Mouse (Mus musculus): ENCODE measurements at regions not wholly inside any gene's neighbourhood (a gene's known extent, or its start where the extent isn't known, plus 50 kb on each side); places are given as distances from the start of the nearest gene placed in this dataset.

DNA sequence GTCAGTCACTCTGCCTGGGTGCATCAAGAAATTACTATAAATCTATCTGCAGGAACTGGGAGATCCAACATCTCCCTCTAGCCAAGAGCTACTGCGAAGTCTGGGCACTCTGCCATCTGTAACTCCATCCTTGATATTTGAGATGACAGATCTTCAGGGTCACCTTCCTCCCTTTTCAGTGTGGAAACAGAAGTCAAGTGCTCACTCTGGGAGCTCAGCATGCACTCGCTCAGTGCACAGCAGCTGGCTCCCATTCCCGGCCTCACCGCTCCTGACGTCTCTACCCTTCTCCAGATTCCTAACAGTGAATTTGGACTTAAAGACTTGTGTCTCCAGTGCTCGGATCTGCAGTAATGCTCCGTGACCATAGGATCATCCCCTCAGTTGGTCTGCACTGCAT, 400.3 kb downstream of the Fut8 start:
- no peaks in the 10 kb centered on the region for H3K36me3 ChIP-seq
- H3K4me1 ChIP-seq, result no peaks in the 10 kb centered on the region
- ATAC-seq (ENCODE audit: insufficient number of reproducible peaks, insufficient read depth, low FRiP score, low TSS enrichment), result peak; percentile 60; the same call in 1 of the 2 replicates
- H3K4me3 ChIP-seq, result no peak overlapping the region
- H3K9ac ChIP-seq, result no peak overlapping the region
- no peak overlapping the region for H3K27ac ChIP-seq
- H3K27me3 ChIP-seq, result peaks cover 3% of the 10 kb centered on the region; the same call in 1 of the 2 replicates
- H3K4me2 ChIP-seq (replicated peaks), result no peak overlapping the region
- WGBS, result 53% methylated on average over 7 of the region's 7 CpGs
- no peaks in the 10 kb centered on the region for H3K9me3 ChIP-seq

DNA sequence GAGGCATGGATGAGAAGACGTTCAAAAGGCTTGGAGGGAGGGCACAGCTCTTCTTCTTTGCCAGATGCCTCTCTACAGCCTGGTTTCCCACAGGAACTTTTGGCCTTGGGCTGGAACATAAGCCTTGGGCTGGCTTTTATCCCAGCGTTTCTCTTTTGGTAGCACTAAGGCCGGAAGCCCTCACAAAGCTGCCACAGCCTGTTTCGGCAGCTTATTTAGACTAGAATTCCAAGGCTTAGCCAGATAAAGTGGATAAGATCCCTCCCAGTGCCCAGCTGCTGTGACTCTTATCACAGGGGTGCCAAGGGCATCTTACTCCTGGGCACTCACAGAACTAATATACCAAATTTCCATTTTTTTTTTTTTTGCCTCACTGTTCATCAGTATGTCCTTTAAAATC, 404.4 kb downstream of the Fut8 start:
- H3K4me3 ChIP-seq, result no peak overlapping the region
- H3K9me3 ChIP-seq, result no peaks in the 10 kb centered on the region
- no peaks in the 10 kb centered on the region for H3K36me3 ChIP-seq
- ATAC-seq (ENCODE audit: insufficient number of reproducible peaks, insufficient read depth, low FRiP score, low TSS enrichment), result no peak
- H3K27me3 ChIP-seq, result peaks cover 3% of the 10 kb centered on the region; the same call in 1 of the 2 replicates
- H3K27ac ChIP-seq, result no peak overlapping the region
- no peak overlapping the region for H3K4me2 ChIP-seq (replicated peaks)
- WGBS, result 67% methylated on average over 4 of the region's 4 CpGs
- H3K4me1 ChIP-seq, result no peaks in the 10 kb centered on the region
- no peak overlapping the region for H3K9ac ChIP-seq

DNA sequence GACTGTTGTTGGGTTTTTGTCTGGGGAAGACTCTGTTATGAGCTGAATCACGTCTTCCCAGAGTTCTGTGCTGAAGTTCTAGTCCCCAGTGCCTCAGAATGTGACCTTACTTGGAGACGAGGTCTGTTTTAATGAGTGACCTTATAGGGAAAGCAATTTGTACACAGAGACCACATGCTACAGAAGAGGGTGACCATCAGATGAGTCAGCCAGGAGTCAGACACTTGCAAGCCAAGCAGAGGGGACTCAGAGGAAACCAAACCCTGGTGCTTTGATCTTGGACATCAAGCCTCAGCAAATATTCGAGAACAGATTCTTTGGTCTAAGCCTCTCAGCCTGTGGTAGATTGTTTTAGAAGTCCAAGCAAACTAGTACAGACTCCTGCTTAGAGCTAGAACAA, 409.9 kb downstream of the Fut8 start:
- Histone ChIP-seq H3K4me1 (no peaks in the 10 kb centered on the region), H3K27me3 (no peaks in the 10 kb centered on the region), H3K9me3 (no peaks in the 10 kb centered on the region), H3K27ac (no peak overlapping the region), H3K36me3 (no peaks in the 10 kb centered on the region), H3K4me2 (replicated peaks) (no peak overlapping the region), H3K9ac (no peak overlapping the region), H3K4me3 (no peak overlapping the region)
- no peak for ATAC-seq (ENCODE audit: insufficient number of reproducible peaks, insufficient read depth, low FRiP score, low TSS enrichment)
- WGBS, result 55% methylated on average over 3 of the region's 3 CpGs

- 77% methylated on average over 3 of the region's 3 CpGs for WGBS
Observed at GRCm38 (mm10) chr12:77654282-77654681, 416.4 kb downstream of the Fut8 start.

DNA sequence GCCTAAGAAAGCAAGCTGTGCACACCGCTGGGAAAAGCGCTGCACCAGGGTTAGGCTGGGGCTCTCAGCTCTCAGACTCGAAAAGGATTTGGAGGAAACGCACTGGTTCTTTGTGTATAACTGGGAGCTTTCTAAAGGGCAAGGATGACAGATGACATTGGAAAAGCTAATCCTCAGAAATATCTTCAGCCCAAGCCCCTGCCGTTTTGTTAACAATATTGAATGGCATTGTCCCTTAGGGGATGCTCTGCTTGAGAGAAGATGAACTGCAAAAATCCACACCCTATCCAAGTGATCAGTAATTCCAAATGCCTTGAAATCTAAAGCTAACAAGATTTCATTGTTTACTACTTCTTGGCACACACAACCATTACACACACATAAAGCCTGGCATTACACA, 419.1 kb downstream of the Fut8 start:
- H3K4me2 ChIP-seq (replicated peaks), result no peak overlapping the region
- no peak overlapping the region for H3K9ac ChIP-seq
- no peaks in the 10 kb centered on the region for H3K9me3 ChIP-seq
- H3K27me3 ChIP-seq, result no peaks in the 10 kb centered on the region
- H3K27ac ChIP-seq, result no peak overlapping the region
- no peaks in the 10 kb centered on the region for H3K4me1 ChIP-seq
- WGBS, result 50% methylated on average over 5 of the region's 5 CpGs
- no peak for ATAC-seq (ENCODE audit: insufficient number of reproducible peaks, insufficient read depth, low FRiP score, low TSS enrichment)
- H3K4me3 ChIP-seq, result no peak overlapping the region
- no peaks in the 10 kb centered on the region for H3K36me3 ChIP-seq

More at GRCm38 (mm10) chr12:77654282-77654681, 416.4 kb downstream of the Fut8 start:
- no peak for ATAC-seq (ENCODE audit: insufficient number of reproducible peaks, insufficient read depth, low FRiP score, low TSS enrichment)
- Histone ChIP-seq H3K4me1 (no peaks in the 10 kb centered on the region), H3K27me3 (no peaks in the 10 kb centered on the region), H3K9ac (no peak overlapping the region), H3K36me3 (no peaks in the 10 kb centered on the region), H3K4me3 (no peak overlapping the region), H3K9me3 (no peaks in the 10 kb centered on the region), H3K27ac (no peak overlapping the region), H3K4me2 (replicated peaks) (no peak overlapping the region)

DNA sequence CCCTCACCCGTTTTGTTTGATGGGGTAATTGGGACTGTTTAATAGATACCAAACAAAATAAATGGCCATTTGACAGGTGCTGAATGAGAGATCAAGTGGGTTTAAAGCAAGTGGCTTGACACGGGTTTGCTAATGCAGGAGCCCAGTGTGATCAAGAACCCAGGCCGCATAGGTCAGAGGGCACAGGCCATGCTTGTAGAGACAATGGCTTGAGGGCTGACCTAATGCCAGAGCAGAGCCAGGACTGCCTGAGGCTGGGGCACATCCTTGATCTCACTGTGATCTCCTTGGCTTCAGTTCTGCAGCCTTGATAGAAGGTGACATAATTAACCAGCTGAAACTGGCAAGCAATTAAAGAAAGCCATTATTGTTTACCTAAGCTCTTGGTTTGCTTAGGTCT, 420.0 kb downstream of the Fut8 start:
- Histone ChIP-seq H3K4me3 (no peak overlapping the region), H3K4me2 (replicated peaks) (no peak overlapping the region), H3K27ac (no peak overlapping the region), H3K9ac (no peak overlapping the region), H3K4me1 (no peaks in the 10 kb centered on the region), H3K36me3 (no peaks in the 10 kb centered on the region), H3K27me3 (no peaks in the 10 kb centered on the region), H3K9me3 (no peaks in the 10 kb centered on the region)
- 19% methylated on average over 3 of the region's 3 CpGs for WGBS
- no peak for ATAC-seq (ENCODE audit: insufficient number of reproducible peaks, insufficient read depth, low FRiP score, low TSS enrichment)

- Histone ChIP-seq H3K4me2 (replicated peaks) (no peak overlapping the region), H3K4me1 (no peaks in the 10 kb centered on the region), H3K27me3 (no peaks in the 10 kb centered on the region), H3K4me3 (no peak overlapping the region), H3K27ac (no peak overlapping the region), H3K9ac (no peak overlapping the region), H3K9me3 (no peaks in the 10 kb centered on the region), H3K36me3 (no peaks in the 10 kb centered on the region)
- no peak for ATAC-seq (ENCODE audit: insufficient number of reproducible peaks, insufficient read depth, low FRiP score, low TSS enrichment)
- WGBS, result 81% methylated on average over 3 of the region's 3 CpGs
Observed at GRCm38 (mm10) chr12:77663180-77663579, 425.3 kb downstream of the Fut8 start.

DNA sequence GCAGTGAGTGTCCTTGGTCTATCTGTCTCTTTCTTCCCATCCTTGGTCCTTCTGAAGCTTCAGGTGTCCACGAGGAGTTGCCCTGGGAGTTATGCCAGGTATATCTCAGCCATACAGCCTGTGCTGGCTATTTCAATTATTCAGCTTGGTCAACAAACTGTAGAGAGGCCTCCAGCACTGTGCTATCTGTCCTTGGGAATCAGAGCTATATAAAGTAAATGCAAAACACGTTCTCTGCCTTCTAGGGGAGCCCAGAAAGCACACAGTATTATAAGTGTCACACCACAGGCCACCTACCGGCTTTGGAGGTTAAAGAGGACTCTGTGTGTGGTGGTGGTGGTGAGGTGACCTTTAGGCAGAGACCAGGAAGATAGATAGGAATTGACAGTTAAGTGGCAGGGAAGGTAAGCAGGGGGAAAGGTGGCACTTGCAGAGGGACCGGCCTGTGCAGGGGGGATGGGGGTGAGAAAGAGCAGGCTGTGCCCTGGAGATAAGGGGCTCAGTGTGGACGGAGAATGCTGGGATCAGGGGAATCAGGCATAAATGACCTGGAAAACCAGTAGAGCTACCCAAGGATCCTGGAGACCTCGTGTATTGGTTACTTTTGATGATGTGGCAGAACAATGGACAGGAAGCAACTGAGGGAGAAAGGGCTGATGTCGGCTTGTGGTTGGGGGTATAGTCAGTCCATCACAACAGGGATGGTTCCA, 425.9 kb downstream of the Fut8 start:
- Histone ChIP-seq H3K9ac (no peak overlapping the region), H3K4me1 (no peaks in the 10 kb centered on the region), H3K27ac (no peak overlapping the region), H3K9me3 (no peaks in the 10 kb centered on the region), H3K27me3 (no peaks in the 10 kb centered on the region), H3K36me3 (no peaks in the 10 kb centered on the region), H3K4me2 (replicated peaks) (no peak overlapping the region), H3K4me3 (no peak overlapping the region)
- 63% methylated on average over 7 of the region's 7 CpGs for WGBS
- no peak for ATAC-seq (ENCODE audit: insufficient number of reproducible peaks, insufficient read depth, low FRiP score, low TSS enrichment)

GRCm38 (mm10) chr12:77666411-77666810, 428.5 kb downstream of the Fut8 start:
- ATAC-seq (ENCODE audit: insufficient number of reproducible peaks, insufficient read depth, low FRiP score, low TSS enrichment), result no peak
- Histone ChIP-seq H3K9ac (no peak overlapping the region), H3K4me2 (replicated peaks) (no peak overlapping the region)

DNA sequence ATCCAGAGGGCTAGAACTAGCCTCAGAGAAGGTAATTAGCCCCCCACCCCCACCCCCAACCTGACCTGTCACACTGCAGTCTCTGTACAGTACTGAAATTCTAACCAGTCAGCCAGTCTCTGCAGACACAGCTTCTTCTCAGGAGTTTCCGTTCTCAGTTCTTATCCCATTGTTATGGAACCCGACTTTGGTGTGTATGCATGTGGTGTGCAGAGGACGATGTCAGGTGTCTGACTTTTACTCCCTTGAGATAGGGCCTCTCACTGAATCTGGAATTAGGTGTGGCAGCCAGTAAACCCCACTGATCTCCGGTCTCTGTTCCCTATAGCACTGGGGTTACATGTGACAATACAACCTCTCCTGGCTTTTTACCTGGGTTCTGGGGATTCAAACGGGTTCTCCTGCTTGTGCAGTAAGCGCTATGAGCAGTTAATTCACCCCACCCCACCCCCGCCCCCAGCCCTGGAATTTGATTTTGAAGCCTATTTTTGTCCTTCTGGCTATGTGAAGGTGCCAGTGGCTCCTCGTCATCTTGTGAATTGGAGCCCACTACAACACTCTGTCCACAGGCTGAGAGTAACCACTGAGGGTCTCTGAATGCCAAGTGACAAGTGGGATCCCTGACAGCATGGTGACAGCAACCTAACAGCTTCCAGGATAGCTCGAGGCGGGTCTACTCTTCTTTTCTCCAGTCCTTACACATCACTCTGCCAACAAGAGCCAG, 429.4 kb downstream of the Fut8 start:
- no peaks in the 10 kb centered on the region for H3K27me3 ChIP-seq
- no peak overlapping the region for H3K9ac ChIP-seq
- no peak overlapping the region for H3K4me3 ChIP-seq
- no peak overlapping the region for H3K27ac ChIP-seq
- ATAC-seq (ENCODE audit: insufficient number of reproducible peaks, insufficient read depth, low FRiP score, low TSS enrichment), result no peak
- no peaks in the 10 kb centered on the region for H3K36me3 ChIP-seq
- 65% methylated on average over 10 of the region's 10 CpGs for WGBS
- H3K4me2 ChIP-seq (replicated peaks), result no peak overlapping the region
- H3K9me3 ChIP-seq, result no peaks in the 10 kb centered on the region
- no peaks in the 10 kb centered on the region for H3K4me1 ChIP-seq

More at GRCm38 (mm10) chr12:77666411-77666810, 428.5 kb downstream of the Fut8 start:
- H3K27ac ChIP-seq, result no peak overlapping the region
- H3K36me3 ChIP-seq, result no peaks in the 10 kb centered on the region
- no peak overlapping the region for H3K4me3 ChIP-seq
- no peaks in the 10 kb centered on the region for H3K9me3 ChIP-seq
- WGBS, result 80% methylated on average over 8 of the region's 8 CpGs
- H3K4me1 ChIP-seq, result no peaks in the 10 kb centered on the region
- no peaks in the 10 kb centered on the region for H3K27me3 ChIP-seq

- Histone ChIP-seq H3K9ac (no peak overlapping the region), H3K4me1 (peaks cover 2% of the 10 kb centered on the region), H3K27me3 (no peaks in the 10 kb centered on the region), H3K4me3 (no peak overlapping the region), H3K9me3 (no peaks in the 10 kb centered on the region), H3K27ac (no peak overlapping the region), H3K4me2 (replicated peaks) (no peak overlapping the region), H3K36me3 (no peaks in the 10 kb centered on the region)
- no peak for ATAC-seq (ENCODE audit: insufficient number of reproducible peaks, insufficient read depth, low FRiP score, low TSS enrichment)
- 2% methylated on average over 6 of the region's 6 CpGs for WGBS
Observed at GRCm38 (mm10) chr12:77667875-77668204, 429.9 kb downstream of the Fut8 start.

- no peak overlapping the region for H3K9ac ChIP-seq
- no peak overlapping the region for H3K4me2 ChIP-seq (replicated peaks)
- H3K27ac ChIP-seq, result no peak overlapping the region
- 71% methylated on average over 8 of the region's 8 CpGs for WGBS
- no peaks in the 10 kb centered on the region for H3K27me3 ChIP-seq
- no peaks in the 10 kb centered on the region for H3K9me3 ChIP-seq
- ATAC-seq (ENCODE audit: insufficient number of reproducible peaks, insufficient read depth, low FRiP score, low TSS enrichment), result no peak
- no peak overlapping the region for H3K4me3 ChIP-seq
- H3K4me1 ChIP-seq, result peaks cover 10% of the 10 kb centered on the region
- no peaks in the 10 kb centered on the region for H3K36me3 ChIP-seq
Observed at GRCm38 (mm10) chr12:77670531-77670930, 432.6 kb downstream of the Fut8 start.
